Mouse (Mus musculus): Measurements from ENCODE around the gene Smagp.

DNA sequence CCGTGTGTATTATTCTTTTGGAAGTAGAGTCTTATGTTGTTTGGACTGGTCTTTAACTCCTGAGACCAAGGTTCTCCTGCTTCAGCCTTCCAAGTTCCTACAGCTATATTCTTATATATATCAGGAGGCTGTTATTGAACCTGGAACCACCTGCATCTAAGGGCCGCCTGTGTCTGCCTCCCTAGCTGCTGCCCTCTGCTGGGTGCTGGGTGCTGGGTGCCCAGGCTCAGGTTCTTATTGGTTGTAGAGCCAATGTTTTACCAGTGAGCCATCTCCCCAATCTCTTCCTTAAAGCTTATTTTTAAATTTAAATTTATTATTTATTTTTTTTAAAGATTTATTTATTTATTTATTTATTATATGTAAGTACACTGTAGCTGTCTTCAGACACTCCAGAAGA is 24.3 kb downstream of the Smagp start:
- no peak for TF ChIP-seq POLR2A (IDR thresholded peaks at IDR 0.05; ENCODE audit: insufficient read depth, low read depth, low read length)
- no peak for TF ChIP-seq EP300 (IDR thresholded peaks at IDR 0.05; ENCODE audit: insufficient read depth, low read depth, low read length)
